In the genomic region with DNA sequence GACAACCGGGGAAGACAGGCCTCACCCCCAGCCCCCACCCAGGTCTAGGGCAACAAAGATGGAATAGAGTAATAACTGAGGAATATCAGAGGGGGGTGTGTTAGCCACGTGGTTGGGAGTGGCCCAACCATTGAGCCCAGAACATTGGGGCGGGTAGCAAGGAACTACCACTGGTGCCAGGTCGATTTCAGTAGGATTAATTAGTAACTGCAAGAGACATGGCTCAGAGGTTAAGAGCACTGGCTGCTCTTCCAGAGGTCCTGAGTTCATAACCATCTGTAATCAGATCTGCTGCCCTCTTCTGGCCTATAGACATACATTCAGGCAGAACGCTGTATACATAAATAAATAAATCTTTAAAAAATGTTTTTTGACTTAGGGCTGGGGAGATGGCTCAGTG, we compare ENCODE assay signal across 12 mouse cellular contexts. TPM values are rescaled to one million over a fixed set of nuclear protein-coding genes. Genes with fewer than 3 reads are reported as not detected.
DNase-seq lines count a peak whose midpoint lies in the region; ATAC-seq and TF ChIP-seq lines count a peak whose summit lies in the region.
"Had no signal": no experiment of that assay in that cellular context is flagged by ENCODE, and none has a peak within 500 bp of the region (broad histone marks: within the 10 kb centered on the region; RNA-seq: fewer than 3 reads in every experiment).

No protein-coding gene starts in this region.

- H3K4me3 ChIP-seq in bone marrow, adult 2 months (replicated peaks; ENCODE audit: control insufficient read depth, low read depth, low read length), result no peak overlapping the region
- H3K4me3 ChIP-seq in kidney, postnatal 0 days (replicated peaks; ENCODE audit: low read depth, low read length), result no peak overlapping the region
- H3K4me3 ChIP-seq in stomach, embryonic 15.5 days (replicated peaks), result no peak overlapping the region
- H3K4me3 ChIP-seq: limb, embryonic 12.5 days had no signal

- WGBS in bone marrow, adult 2 months, result 48% methylated on average over 5 of the region's 5 CpGs
- 40% methylated on average over 5 of the region's 5 CpGs for WGBS in kidney, postnatal 0 days
- WGBS in stomach, embryonic 15.5 days, result 43% methylated on average over 5 of the region's 5 CpGs

- no peaks in the 10 kb centered on the region for H3K9me3 ChIP-seq in kidney, postnatal 0 days (replicated peaks; ENCODE audit: low read length)
- H3K9me3 ChIP-seq in stomach, embryonic 15.5 days, result no peaks in the 10 kb centered on the region
- H3K9me3 ChIP-seq: limb, embryonic 12.5 days had no signal

- H3K4me1 ChIP-seq in bone marrow, adult 2 months (ENCODE audit: control insufficient read depth, insufficient read depth, low read length), result no peaks in the 10 kb centered on the region; the same call in 1 of the 2 replicates
- peaks cover 7% of the 10 kb centered on the region; the same call in 1 of the 2 replicates for H3K4me1 ChIP-seq in kidney, postnatal 0 days (replicated peaks; ENCODE audit: insufficient read depth, low read length)
- peaks cover 32% of the 10 kb centered on the region for H3K4me1 ChIP-seq in stomach, embryonic 15.5 days

- H3K4me2 ChIP-seq in kidney, postnatal 0 days (ENCODE audit: low read length), result no peak overlapping the region
- H3K4me2 ChIP-seq in stomach, embryonic 15.5 days, result no peak overlapping the region
- H3K4me2 ChIP-seq: limb, embryonic 12.5 days had no signal

- H3K27me3 ChIP-seq in kidney, postnatal 0 days (ENCODE audit: insufficient read depth, low read length), result no peaks in the 10 kb centered on the region
- no peaks in the 10 kb centered on the region for H3K27me3 ChIP-seq in stomach, embryonic 15.5 days (replicated peaks)
- H3K27me3 ChIP-seq: limb, embryonic 12.5 days had no signal

- H3K27ac ChIP-seq in bone marrow, adult 2 months (ENCODE audit: control insufficient read depth, insufficient read depth, low read depth, low read length, poor library complexity), result 0 out of 2 replicates have a peak overlapping the region, but pooled peaks have one; percentile 27
- no peak overlapping the region for H3K27ac ChIP-seq in kidney, postnatal 0 days
- H3K27ac ChIP-seq in stomach, embryonic 15.5 days, result no peak overlapping the region
- H3K27ac ChIP-seq: limb, embryonic 12.5 days had no signal

- H3K9ac ChIP-seq in kidney, postnatal 0 days (ENCODE audit: low read depth, low read length), result no peak overlapping the region
- H3K9ac ChIP-seq in stomach, embryonic 15.5 days, result no peak overlapping the region
- H3K9ac ChIP-seq: limb, embryonic 12.5 days had no signal

- ATAC-seq in kidney, postnatal 0 days (replicated peaks; ENCODE audit: low FRiP score, low read depth), result no peak
- ATAC-seq in stomach, embryonic 15.5 days (ENCODE audit: insufficient read depth, low FRiP score, low read depth), result 0 out of 2 replicates have a peak, but pooled peaks have one; percentile 4
- ATAC-seq in megakaryocyte, adult 5-6 weeks (ENCODE audit: poor library complexity, severe bottlenecking), result no peak
- ATAC-seq: hindbrain, embryonic 16.5 days had no signal

- H3K36me3 ChIP-seq in kidney, postnatal 0 days (ENCODE audit: insufficient read depth, low read length), result no peaks in the 10 kb centered on the region
- 0 out of 2 replicates have a peak, but pooled peaks cover 2% of the 10 kb centered on the region for H3K36me3 ChIP-seq in stomach, embryonic 15.5 days

- TF ChIP-seq POLR2A in bone marrow, adult 2 months (IDR thresholded peaks at IDR 0.05; ENCODE audit: borderline replicate concordance, control insufficient read depth, low read depth, low read length), result no peak

- peak; percentile 23 for DNase-seq in lung, postnatal 36 days
- no peak for DNase-seq in lung, postnatal 25 days (ENCODE audit: low spot score)
- peak; percentile 55 for DNase-seq in kidney, postnatal 0 days (ENCODE audit: low spot score)
- no peak for DNase-seq in thymus, postnatal 4 days
- DNase-seq: cerebellum, adult 9-10 months; heart, adult 11 months; thymus, postnatal 36 days had no signal

- TF ChIP-seq CTCF in bone marrow, adult 2 months (IDR thresholded peaks at IDR 0.05; ENCODE audit: control insufficient read depth, insufficient read depth, low read length), result no peak
- TF ChIP-seq CTCF in kidney, postnatal 0 days (IDR thresholded peaks at IDR 0.05; ENCODE audit: low read depth), result peak; percentile 66

RNA-seq across cellular contexts. Expression of gene Birc5, which starts 2.4 kb away (rescaled TPM):
- polyA plus RNA-seq in bone marrow, adult 2 months (2011; ENCODE audit: insufficient read depth, insufficient read length, low replicate concordance, missing spikeins), result 390 and 403 TPM in 2 replicates
- polyA plus RNA-seq in kidney, postnatal 0 days (2015; fragmentation: Nextera tagmentation; extraction: Ambion mirVana), result 145 and 155 TPM in 2 replicates
- polyA plus RNA-seq in stomach, embryonic 15.5 days (2015; fragmentation: Nextera tagmentation; extraction: Ambion mirVana), result 293 and 308 TPM in 2 replicates
- total RNA-seq in megakaryocyte, adult 5-6 weeks (2015), result 220 and 258 TPM in 2 replicates
- 232 and 240 TPM in 2 replicates for total RNA-seq in megakaryocyte, adult 5-6 weeks (2017)

RNA-seq across cellular contexts. Expression of gene Tmem235, which starts 13.9 kb away (rescaled TPM):
- not detected in 2 replicates for polyA plus RNA-seq in bone marrow, adult 2 months (2011; ENCODE audit: insufficient read depth, insufficient read length, low replicate concordance, missing spikeins)
- polyA plus RNA-seq in kidney, postnatal 0 days (2015; fragmentation: Nextera tagmentation; extraction: Ambion mirVana), result not detected in 2 replicates
- not detected in 2 replicates for polyA plus RNA-seq in stomach, embryonic 15.5 days (2015; fragmentation: Nextera tagmentation; extraction: Ambion mirVana)
- total RNA-seq in megakaryocyte, adult 5-6 weeks (2015), result not detected in 2 replicates
- not detected in 2 replicates for total RNA-seq in megakaryocyte, adult 5-6 weeks (2017)
- polyA plus RNA-seq: limb, embryonic 12.5 days had no signal

RNA-seq across cellular contexts. Expression of gene Tk1, which starts 20.7 kb away (rescaled TPM):
- 145 and 156 TPM in 2 replicates for polyA plus RNA-seq in bone marrow, adult 2 months (2011; ENCODE audit: insufficient read depth, insufficient read length, low replicate concordance, missing spikeins)
- 51.6 and 64.0 TPM in 2 replicates for polyA plus RNA-seq in kidney, postnatal 0 days (2015; fragmentation: Nextera tagmentation; extraction: Ambion mirVana)
- 139 and 142 TPM in 2 replicates for polyA plus RNA-seq in stomach, embryonic 15.5 days (2015; fragmentation: Nextera tagmentation; extraction: Ambion mirVana)
- 126 and 127 TPM in 2 replicates for total RNA-seq in megakaryocyte, adult 5-6 weeks (2015)
- total RNA-seq in megakaryocyte, adult 5-6 weeks (2017), result 60.0 and 73.7 TPM in 2 replicates

RNA-seq across cellular contexts. Expression of gene Afmid, which starts 20.9 kb away (rescaled TPM):
- 16.9 and 21.8 TPM in 2 replicates for polyA plus RNA-seq in bone marrow, adult 2 months (2011; ENCODE audit: insufficient read depth, insufficient read length, low replicate concordance, missing spikeins)
- 4.5 and 5.4 TPM in 2 replicates for polyA plus RNA-seq in kidney, postnatal 0 days (2015; fragmentation: Nextera tagmentation; extraction: Ambion mirVana)
- polyA plus RNA-seq in stomach, embryonic 15.5 days (2015; fragmentation: Nextera tagmentation; extraction: Ambion mirVana), result 7.2 and 7.4 TPM in 2 replicates
- 2.4 and 3.0 TPM in 2 replicates for total RNA-seq in megakaryocyte, adult 5-6 weeks (2015)
- total RNA-seq in megakaryocyte, adult 5-6 weeks (2017), result 2.8 and 4.7 TPM in 2 replicates

RNA-seq across cellular contexts. Expression of gene Tha1, which starts 26.6 kb away (rescaled TPM):
- 2.8 and 3.2 TPM in 2 replicates for polyA plus RNA-seq in bone marrow, adult 2 months (2011; ENCODE audit: insufficient read depth, insufficient read length, low replicate concordance, missing spikeins)
- polyA plus RNA-seq in kidney, postnatal 0 days (2015; fragmentation: Nextera tagmentation; extraction: Ambion mirVana), result 6.4 and 7.1 TPM in 2 replicates
- polyA plus RNA-seq in stomach, embryonic 15.5 days (2015; fragmentation: Nextera tagmentation; extraction: Ambion mirVana), result 7.1 and 7.2 TPM in 2 replicates
- 1.4 and 1.8 TPM in 2 replicates for total RNA-seq in megakaryocyte, adult 5-6 weeks (2015)
- total RNA-seq in megakaryocyte, adult 5-6 weeks (2017), result 0.89 and 1.1 TPM in 2 replicates

Comparison
In these comparisons a context has a peak if more than half of its experiments do, and no peak if none do; other contexts are left out.
1. DNase-seq: peak in lung, postnatal 36 days (single experiment) and kidney, postnatal 0 days (single experiment); none in lung, postnatal 25 days (single experiment) and thymus, postnatal 4 days (single experiment).